Mouse (Mus musculus) central nervous system, embryonic 18 days (tissue): ENCODE data around the gene Suox. TPM values are rescaled to one million over a fixed set of nuclear protein-coding genes. Genes with fewer than 3 reads are reported as not detected.

Experiments
- polyA plus RNA-seq: library from polyadenylated mRNA; depleted of rRNA; stranded (reverse); fragments of >200 nt; gene quantifications from 2 replicates; pipeline ENCODE4 v1.2.3, GENCODE M21; 2012; rRNA removed

Suox gene
- polyA plus RNA-seq: 11.0 and 11.9 TPM in 2 replicates

DNA sequence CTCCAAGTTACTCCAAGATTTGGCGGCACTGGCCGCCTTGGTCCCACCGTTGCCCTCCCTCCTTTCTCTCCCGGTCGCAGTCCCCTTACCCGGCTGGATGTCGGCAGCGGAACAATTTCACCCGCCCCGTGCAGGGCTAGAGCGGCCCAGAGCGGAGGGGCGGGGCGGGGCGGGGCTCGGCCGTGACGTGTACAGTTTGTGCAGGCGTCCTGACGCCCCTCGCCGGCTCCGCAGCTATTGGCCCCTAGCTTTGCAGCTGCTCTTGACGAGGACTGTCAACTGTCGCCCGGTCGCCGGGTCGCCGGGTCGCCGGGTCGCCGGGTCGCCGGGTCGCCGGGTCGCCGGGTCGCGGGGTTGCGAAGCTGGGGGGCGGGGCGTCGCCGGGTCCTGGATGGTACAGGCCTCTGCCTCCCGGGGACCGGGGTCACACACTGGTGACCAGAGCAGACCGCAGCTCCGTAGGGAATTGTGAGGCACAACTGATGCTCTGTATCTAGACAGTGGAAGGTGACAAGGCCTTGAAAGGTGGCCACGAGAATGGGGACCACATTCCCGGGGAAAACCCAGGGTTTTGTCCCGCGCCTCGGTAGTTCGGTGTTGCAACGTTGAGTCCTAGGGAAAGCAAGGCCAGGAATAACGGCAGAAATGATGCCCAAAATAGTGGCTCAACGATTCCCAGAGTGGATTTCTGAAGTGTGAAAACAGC is at the start of gene Suox:
Gene Suox, minus strand, starts transcription at position 311 of the 706 bp plus-strand sequence.

DNA sequence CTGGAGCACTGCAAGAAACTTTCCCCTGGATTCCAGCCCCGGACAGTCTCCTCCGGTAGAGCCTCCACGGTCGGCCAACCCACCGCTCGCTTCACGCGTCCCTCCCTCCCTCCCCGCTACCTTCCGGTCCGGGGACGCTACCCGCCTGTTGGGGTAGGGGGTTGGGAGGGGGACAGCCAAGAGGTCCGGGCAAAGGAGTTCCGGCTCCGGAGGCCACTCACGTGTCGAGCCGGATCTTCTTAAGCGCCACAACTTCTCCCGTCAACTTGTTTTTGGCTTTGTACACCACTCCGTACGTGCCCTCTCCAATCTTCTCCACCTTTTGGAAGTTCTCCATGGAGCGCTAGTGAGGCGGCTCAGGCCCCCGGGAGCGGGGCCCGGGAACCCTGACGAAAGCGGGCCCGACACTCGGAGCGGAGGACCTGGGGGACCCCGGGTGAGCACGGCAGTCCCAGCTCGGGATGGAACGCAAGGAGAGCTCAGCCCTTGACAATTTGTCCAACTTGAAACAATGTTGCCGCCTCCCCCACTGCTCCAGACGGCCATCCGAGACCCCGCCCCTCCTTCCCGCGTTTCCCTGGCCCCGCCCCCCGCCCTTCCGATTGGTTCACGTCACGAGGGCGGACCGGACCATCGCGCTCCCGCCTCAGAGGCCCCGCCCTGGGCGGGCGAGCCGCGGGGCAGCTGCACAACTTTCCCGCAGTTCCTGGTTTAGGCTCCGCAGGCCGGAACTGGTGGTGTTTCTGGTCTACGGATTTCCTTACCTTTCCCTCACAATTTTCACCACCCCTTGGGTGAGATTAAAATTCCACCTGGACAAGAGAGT is 30.8 kb upstream of the Suox start, which contains the start of gene Cdk2:
Gene Cdk2, minus strand, starts transcription at position 541 of the 826 bp plus-strand sequence.

DNA sequence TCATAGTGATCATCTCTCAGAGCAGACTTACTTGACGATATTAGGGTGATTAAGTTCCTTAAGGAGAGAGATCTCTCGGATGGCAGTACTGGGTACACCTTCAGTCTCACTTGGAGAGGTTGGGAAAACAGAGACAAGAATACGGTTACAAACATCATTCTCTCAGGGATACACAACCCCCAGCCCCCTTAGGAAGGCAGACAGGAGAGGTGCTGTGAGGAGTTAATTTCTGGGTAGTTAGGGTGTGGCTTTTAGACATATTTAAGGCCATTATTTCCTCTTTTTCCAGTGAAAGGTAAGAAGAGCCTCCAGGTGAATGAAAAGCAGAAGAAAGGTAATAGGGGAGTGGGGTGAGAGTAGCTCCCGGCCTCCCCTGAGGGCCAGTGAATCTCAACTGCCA is 30.0 kb upstream of the Suox start, which contains the start of gene Pmel:
Gene Pmel, plus strand, starts transcription at position 301 of the 400 bp plus-strand sequence.

DNA sequence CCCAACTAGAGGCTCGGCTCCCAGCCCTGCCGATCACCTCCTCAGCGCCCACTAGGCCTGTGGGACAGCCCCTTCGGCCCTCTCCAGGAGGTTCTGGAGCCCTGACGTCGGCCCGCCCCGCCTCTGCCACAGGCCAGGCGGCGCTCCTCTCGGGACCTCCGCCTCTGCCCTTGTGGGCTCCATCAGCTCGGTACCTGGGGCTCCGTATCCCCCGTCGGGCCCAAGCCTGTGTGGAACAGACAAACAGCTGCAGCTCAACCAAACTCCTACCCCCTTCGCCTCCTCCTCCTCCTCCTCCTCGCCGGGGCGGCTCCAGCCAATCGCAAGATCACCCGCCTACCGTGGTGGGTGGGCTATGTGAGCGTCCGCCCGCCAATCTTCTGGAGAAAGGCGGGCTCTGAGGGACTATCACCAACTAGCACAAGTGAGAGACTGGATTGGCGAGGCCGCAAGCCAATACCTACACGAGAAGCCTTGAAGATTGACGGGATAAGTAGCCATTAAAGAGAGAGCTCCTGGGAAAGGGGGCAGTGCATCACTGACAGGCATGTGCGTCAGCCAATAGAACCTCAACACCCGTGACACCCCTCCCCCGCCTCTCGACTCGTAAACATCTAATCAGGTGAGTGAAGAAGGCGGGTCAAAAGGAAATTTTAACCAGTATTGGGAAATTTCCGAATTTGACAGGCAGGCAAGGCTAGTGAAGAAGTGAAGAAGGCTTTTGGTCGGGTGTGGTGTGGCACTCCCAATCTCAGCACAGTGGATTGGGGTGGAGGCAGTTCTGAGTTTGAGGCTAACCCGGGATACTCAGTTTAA is 22.3 kb upstream of the Suox start, which contains the start of gene Rab5b:
Gene Rab5b, minus strand, starts transcription at position 273 of the 816 bp plus-strand sequence.

DNA sequence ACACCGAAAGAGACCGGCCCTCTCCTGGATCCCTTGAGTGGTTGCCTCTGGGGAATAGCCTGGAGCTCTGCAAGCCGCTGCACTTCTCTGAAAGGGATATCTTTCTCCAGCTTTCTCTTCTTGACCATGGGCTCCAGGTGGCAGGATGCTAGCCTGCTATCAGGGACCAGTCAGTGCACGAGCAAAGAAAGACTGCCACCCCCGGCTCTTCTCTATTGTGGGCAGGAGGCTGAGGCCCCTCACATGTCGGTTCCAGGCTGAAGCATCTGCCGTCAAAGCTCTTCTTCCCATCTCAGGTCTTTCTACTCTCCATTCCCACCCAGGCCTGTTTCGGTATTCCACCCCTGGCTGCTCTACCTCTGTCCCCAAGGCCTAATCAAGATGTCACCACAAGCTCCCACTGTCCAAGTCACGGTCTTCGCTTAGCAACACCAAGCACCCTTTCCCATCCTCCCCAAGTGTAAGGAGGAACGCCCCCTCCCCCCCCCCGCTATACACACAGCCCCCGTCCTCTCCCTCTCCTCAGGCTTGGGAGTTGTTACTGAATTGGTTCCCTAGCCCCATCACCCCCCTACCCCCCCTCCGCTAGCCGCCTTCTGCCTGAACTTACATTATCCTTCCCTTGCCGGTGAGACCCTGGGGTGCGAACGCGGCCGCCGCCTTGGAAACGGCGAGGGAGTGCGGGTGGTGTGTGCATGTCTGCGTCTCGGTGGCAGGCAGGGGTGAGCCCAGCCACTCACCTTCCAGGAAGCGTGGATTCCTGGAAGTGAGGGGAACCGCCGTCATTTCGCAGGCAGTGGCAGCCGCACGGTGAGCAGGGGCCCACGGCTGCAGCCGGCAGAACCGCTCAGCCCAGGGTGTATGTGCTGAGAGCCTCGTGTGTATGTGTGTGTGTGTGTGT is 28.5 kb downstream of the Suox start, which contains the start of gene Ikzf4:
Gene Ikzf4, minus strand, starts transcription at position 881 of the 901 bp plus-strand sequence.

DNA sequence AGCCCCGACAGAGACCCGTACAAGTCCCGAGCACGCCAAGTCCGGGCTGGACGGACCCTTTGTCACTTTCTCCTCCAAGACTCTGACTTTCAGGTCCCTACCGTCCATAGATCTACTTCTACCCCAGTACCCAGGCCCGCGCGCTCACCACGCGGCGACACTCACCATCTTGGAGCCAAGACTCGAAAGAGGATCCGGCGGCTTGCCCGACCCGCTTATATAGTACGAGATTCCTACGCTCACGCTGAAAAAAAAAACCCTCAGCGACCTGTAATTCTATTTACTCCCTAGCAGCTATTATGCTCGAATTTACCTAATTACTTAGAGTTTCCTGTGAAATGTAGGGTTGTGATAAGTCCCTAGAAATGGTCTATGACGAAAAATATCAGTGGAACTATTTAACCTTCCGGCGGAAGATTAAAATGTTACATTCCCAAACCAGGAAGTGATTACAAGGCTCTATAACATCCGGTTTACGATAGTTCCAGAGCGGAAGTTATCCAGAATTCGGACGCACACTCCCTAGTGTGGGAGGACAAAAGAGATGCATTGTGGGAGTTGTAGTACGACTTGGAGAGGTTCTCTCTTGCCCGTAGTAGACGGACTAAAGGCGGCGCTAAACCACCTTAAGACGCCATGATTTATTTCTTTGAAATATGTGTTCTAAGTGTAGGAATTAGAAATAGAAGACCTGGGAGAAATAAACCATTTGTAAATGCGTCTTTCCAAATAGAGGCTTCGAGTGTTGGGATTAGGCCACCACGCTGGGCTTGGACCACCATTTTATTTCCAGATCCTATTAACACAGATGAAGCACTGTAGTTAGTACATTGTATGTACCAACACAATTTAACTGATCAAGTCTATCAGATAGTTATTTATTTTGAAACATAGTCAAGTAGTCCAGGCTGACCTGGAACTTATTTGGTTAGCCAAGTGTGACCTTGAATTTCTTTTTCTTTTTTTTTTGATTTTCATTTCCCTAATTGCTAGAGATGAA is 47.3 kb downstream of the Suox start, which contains the start of gene Rps26:
Gene Rps26, minus strand, starts transcription at position 437 of the 1,000 bp plus-strand sequence.

Other genes starting within 250 kb of the Suox start
- 299 and 327 TPM in 2 replicates for gene Smarcc2, start 214.8 kb downstream of the Suox start, polyA plus RNA-seq
- 1,229 and 1,412 TPM in 2 replicates for gene Myl6, start 179.9 kb downstream of the Suox start, polyA plus RNA-seq
- gene Myl6b, start 175.4 kb downstream of the Suox start, polyA plus RNA-seq: 50.3 and 54.8 TPM in 2 replicates
- 12.2 and 13.9 TPM in 2 replicates for gene Esyt1, start 148.2 kb downstream of the Suox start, polyA plus RNA-seq
- gene Zc3h10, start 126.3 kb downstream of the Suox start, polyA plus RNA-seq: 16.5 and 17.2 TPM in 2 replicates
- 2,248 and 2,668 TPM in 2 replicates for gene Rpl41, start 124.8 kb downstream of the Suox start, polyA plus RNA-seq
- gene Pa2g4, start 108.1 kb downstream of the Suox start, polyA plus RNA-seq: 131 and 136 TPM in 2 replicates
- gene Erbb3, start 84.4 kb downstream of the Suox start, polyA plus RNA-seq: 1.5 and 1.7 TPM in 2 replicates
- gene Rps26, start 47.3 kb downstream of the Suox start, polyA plus RNA-seq: 964 and 983 TPM in 2 replicates
- gene Ikzf4, start 28.1 kb downstream of the Suox start, polyA plus RNA-seq: 18.4 and 21.2 TPM in 2 replicates
- 116 and 119 TPM in 2 replicates for gene Rab5b, start 22.2 kb upstream of the Suox start, polyA plus RNA-seq
- gene Pmel, start 30.1 kb upstream of the Suox start, polyA plus RNA-seq: 0.27 and 0.47 TPM in 2 replicates
- 15.9 and 18.7 TPM in 2 replicates for gene Cdk2, start 31.0 kb upstream of the Suox start, polyA plus RNA-seq
- 12.3 and 12.4 TPM in 2 replicates for gene Dgka, start 70.8 kb upstream of the Suox start, polyA plus RNA-seq
- 61.2 and 63.3 TPM in 2 replicates for gene Pym1, start 73.8 kb upstream of the Suox start, polyA plus RNA-seq
- gene Mmp19, start 116.8 kb upstream of the Suox start, polyA plus RNA-seq: 0.57 and 2.0 TPM in 2 replicates
- gene Dnajc14, start 130.0 kb upstream of the Suox start, polyA plus RNA-seq: 21.0 and 21.6 TPM in 2 replicates
- 19.9 TPM in 2 replicates for gene Tmem198b, start 130.3 kb upstream of the Suox start, polyA plus RNA-seq
- 93.1 and 94.4 TPM in 2 replicates for gene Sarnp, start 143.3 kb upstream of the Suox start, polyA plus RNA-seq
- gene Ormdl2, start 147.6 kb upstream of the Suox start, polyA plus RNA-seq: 15.6 and 17.2 TPM in 2 replicates
- 8.7 and 8.9 TPM in 2 replicates for gene Gdf11, start 217.6 kb upstream of the Suox start, polyA plus RNA-seq
- gene Cd63, start 226.9 kb upstream of the Suox start, polyA plus RNA-seq: 65.0 and 99.6 TPM in 2 replicates
- gene Rdh5, start 248.8 kb upstream of the Suox start, polyA plus RNA-seq: 11.4 and 19.1 TPM in 2 replicates
- gene Bloc1s1, start 250.0 kb upstream of the Suox start, polyA plus RNA-seq: 280 and 314 TPM in 2 replicates